Mouse (Mus musculus): ENCODE measurements at regions not wholly inside any gene's neighbourhood (a gene's known extent, or its start where the extent isn't known, plus 50 kb on each side); places are given as distances from the start of the nearest gene placed in this dataset.

DNA sequence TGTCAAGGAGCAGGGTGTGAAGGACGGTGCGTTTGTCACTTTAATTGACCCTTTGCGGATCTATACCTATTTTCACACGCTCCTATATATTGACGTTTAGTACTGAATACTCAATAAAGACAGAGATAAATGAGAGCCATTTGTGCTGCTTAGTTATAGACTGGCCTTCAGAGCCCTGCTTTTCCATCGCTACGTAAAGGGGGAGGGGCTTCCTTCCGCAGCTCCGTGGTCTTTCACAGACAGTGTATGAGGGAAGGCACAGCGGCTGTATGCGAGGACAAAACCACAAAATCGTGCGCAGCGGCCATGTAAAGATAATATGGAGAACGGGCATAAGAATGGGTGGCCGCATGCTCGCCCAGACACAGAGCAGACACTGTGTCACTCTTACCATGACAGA lies 58.4 kb upstream of the Pced1b start:
- no peak for DNase-seq (ENCODE audit: low read depth, low spot score)

DNA sequence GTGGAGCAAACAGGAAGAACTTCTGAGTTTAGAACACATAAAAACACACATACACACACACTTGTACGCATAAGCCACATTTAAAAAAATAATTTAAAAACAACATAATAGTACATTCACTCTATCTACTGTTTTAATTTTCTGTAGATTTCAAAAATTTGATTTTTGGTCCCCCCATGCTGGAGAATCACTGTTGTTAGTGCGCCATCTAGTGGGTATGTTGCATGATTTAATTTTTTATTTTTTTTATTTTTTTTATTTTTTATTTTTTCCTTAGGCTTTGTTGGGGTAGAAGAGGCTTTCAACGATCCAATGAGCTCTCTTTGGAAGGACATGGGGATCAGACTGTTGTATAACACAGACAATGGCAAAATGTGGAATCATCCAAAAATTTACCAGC lies 59.1 kb upstream of the Pced1b start:
- no peak for DNase-seq (ENCODE audit: low read depth, low spot score)

DNA sequence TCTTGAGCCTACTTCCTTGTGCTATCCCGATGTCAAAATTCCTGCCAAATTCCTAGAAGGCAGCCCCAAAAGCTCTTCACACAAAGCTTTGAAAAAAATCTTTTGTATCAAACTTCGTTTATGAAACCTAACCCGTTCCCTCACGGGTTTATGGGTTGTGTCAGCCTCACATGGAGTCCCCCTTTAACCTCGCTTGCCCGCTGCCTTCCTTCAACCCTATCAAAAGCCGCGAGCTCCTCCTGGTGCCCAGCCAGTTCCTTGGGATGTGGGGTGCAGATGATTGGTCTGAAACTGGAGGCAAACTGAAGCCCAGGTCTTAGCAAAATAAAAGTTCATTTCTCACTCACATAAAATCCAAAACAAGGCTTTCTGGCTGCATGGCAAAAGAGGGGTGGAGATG lies 60.9 kb upstream of the Pced1b start:
- no peak for DNase-seq (ENCODE audit: low read depth, low spot score)

DNA sequence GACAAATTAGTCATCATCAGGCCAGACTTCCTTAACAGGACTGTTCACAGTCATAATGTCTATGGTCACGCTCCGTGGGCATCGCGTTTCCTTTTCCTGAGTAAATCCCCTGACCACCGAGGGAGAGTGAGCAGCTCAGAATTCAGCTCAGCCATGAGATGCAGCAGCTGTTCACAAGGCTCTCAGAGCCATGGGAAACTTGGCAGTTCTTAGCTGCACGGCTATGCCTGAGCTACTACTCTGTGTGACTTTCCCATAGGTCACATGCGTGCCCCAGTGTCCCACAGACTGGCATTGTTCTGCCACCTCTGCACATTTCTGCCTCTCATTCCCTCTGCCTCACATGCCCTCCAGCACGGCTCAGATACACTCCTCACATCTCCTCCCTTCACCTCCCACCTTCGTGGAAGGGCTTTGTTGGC lies 64.3 kb upstream of the Pced1b start:
- DNase-seq (ENCODE audit: low read depth, low spot score): no peak

DNA sequence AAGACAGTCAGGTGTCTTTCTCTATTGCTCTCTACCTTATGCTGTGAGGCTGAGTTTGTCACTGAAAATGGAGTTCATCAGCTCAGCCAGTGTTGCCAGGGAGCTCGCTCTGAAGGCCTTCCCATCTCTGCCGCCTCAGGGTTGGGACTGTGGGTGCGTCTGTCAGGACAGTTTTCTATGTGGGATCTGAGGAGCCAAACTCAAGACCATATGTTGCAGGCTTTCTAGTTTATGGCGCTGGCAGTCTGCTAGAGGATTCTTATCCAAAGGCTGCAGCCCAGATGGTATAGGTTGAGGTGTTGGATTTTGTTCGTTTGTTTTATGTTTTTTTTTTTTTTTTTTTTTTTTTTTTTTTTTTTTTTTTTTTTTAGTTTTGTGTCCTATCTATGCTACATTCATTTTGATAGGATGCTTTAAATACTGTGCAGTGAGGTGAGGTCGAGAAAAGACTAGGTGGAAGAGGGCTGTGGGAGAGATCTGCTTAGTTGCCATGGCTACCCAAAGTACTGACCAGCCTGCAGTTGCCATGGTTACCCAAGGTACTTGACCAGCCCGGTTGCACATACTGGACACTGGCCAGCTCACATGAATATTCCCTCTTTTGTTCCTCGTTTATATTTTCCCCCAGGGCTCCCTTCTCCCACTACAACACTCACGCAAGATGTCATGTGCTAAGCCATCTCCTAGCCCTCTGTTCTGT lies 65.8 kb upstream of the Pced1b start:
- no peak for DNase-seq (ENCODE audit: low read depth, low spot score)

DNA sequence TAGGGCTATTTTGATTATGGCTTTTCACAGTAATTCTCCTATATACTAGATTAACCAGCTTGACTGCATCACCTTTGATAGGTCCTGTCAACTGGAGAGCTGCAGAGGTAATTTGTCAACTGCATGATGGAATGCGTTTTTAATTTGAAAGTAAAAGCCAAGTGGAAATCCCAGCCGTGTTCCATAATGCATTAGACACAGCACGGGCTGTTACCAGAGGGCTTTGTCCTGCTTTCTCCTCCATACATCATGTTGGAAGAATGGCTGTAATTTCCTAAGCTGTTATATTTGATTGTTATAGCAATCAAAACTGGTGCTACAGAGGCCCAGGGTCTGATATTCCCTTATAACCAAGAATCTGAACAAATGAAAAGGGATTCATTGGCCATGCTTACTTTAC lies 68.6 kb upstream of the Pced1b start:
- no peak for DNase-seq (ENCODE audit: low read depth, low spot score)

DNA sequence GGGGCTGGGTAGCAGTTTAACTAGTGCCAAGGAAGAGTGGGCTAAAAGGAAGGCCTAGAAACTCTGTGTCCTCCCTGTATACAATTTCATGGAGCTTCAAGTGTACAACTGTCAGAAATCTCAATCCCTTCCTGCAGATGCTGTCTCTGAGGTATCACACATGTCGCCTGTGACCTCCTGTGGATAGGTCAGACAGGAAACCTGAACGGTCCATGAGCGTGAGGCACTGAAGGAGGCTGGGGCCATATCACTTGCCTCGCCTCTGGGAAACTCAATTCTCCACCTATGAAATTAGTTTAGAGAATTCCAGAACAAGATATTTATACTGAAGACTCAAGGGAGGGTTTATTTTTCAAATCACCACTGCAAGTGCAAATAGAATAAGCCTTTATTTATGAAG lies 69.1 kb upstream of the Pced1b start:
- DNase-seq (ENCODE audit: low read depth, low spot score): no peak

DNA sequence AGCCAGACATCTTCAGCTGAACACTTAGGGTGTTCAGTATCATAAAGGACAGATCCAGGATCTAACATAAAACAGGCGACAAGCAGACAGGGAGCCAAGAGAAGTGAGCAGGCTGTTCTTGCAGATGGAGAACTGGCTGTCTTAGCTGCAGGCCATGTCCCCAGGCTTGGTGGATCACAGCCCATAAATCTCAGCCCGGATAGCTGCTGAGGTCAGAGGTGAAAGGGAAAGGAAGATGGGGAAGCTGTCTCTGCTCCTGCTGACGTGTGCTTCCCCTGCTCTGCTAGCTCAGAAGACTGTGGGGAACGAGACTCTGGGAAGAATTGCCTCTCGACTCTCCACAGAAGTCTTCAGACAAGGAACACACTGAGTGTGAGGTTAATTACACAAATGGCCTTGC lies 71.9 kb upstream of the Pced1b start:
- DNase-seq (ENCODE audit: low read depth, low spot score): no peak

DNA sequence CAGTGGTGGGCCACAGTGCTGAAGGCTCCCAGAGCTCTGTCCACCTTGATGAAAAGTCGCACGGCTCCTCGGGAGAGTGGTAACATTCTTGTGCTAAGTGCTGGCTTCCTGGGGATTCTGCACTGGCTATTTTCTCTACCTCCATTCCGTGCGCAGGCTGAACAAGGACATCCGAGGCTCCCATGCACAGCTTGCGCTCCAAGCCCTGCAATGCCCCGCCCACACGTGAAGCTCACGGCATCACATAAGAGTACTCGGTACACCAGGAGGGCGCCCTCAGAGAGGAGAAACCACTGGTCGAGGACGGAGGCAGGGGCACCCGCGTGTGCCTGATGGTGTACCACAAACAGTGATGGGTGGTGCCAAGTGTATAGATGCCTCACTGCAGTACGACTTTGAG lies 73.7 kb upstream of the Pced1b start:
- no peak for DNase-seq (ENCODE audit: low read depth, low spot score)

DNA sequence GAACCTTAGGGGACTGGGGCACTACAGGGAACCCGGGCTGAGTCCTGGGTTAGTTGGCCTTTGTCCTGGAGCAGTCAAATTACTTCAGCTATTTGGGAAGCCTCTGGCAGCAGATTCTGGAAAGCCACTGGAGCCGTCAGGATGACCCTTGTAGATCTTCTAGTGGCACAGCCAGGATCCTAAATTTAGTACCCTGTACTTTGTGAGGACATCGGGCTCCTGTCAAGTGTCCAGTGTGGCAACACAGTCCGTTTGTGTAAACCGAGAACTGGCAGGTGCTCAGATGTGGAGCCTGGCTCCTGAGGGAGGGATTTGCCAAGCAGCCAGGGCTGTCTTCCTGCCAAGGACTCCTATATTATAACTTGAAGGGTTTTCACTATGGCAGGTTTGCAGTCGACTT lies 76.8 kb upstream of the Pced1b start:
- no peak for DNase-seq (ENCODE audit: low read depth, low spot score)

DNA sequence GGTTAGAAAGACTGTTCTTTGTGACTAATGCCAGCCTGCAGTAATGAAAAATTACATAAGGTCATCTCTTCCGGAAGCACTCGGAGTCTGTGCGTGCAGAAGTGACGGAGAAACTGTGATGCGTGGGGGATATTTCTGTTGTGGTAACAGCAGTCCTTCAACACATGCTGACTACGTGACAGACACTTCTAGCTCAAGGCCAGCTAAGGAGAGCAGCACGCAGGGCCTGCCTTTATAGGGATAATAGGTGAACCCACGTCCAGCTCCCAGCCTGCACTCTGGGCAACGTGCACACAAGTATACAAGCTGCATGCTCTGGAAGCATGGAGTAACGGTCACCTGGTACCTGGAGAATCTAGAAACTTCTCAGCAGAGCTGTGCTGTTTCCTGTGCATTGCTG lies 77.5 kb upstream of the Pced1b start:
- no peak for DNase-seq (ENCODE audit: low read depth, low spot score)

DNA sequence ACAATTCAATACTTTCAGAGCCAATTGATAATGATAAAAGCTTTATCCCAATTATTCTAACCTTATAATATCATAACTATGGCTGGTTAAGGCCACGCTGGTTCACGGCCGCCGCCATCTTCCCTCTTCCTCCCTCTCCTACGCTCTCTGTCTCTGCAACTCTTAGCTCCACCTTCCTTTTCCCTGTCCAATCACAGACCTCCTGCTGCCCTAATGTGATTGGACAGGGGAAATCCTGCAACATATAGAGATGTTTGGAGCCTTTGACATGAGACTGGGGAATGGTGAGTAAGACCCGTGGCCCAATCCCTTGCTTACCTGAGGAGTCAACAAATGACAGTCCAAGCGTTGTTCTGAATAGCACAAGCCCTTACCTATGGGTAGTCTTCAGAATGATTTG lies 79.8 kb upstream of the Pced1b start:
- DNase-seq (ENCODE audit: low read depth, low spot score): no peak

DNA sequence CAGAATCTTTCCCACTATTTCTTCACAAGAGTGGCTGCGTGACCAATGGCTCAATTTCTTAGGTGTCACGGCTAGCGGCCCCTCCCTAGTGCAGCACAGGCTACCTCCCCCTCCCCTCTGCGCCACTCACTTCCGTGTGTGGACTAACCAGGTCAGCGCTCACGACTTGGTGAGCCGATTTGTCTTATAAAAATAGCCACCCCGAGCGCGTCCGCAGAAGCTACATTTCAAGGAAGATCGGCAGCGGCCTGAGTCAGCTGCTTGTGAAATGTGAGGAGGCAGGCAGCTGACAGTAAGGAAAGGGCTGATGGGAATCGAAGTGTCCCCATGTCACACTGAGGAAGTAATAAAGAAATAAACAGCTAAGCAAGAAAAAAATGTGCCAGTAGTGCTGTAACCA lies 82.3 kb upstream of the Pced1b start:
- DNase-seq (ENCODE audit: low read depth, low spot score): no peak

DNA sequence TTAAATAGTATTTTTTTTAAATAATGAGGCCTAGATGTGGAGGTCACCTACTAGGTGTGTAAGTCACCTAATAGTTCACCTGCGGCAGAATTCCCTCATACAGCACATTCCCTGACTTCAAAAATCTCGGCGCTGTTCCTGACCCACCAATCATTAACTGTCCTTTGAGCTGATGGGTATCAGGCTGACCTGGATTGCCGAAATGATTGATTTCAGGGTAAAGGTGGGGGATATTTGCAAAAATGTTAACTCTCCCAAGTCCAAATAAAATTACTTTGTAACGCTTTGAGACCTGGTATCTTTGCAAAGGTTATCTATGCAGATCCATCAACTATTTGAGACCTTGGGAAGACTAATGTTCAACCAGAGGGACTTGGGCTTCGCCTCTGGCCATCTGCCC lies 82.9 kb upstream of the Pced1b start:
- DNase-seq (ENCODE audit: low read depth, low spot score): no peak

DNA sequence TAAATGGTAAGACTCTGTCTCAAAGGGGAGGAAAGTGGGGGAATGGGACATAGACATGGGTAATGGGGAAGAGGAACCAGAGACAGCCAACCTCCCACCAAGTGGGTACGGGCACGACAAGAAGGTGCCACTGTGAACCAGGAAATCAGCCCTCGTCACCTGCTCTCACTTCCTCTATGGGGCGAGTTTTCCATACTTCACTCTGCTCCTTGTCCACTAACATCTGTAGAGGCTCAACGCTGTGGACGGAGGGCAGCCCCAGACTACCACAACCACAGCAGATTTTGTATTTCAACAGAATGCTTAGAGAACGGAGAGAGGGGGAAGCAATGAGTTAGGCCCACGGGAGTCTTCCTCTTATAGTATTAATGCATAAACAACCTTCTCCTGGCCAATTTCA lies 83.8 kb upstream of the Pced1b start:
- no peak for DNase-seq (ENCODE audit: low read depth, low spot score)

DNA sequence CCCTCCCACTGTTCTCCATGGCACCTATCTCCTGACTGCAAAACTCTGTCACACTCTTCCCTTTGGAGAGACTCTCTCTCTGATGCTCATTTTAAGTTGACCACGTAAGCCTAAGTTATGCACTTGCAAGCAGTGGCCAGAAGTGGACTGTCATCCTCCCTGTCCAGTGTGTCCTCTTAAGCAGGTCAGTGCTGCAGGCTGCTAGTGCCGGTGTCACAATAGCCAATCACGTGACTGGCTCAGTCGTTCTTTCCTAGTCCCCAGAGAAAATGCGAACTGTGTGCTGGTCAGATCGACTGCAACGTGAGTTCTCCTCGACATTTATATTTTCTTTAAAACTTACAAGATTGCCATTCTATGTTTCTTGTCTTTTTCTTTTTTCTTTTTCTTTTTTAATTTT lies 84.6 kb upstream of the Pced1b start:
- DNase-seq (ENCODE audit: low read depth, low spot score): no peak

DNA sequence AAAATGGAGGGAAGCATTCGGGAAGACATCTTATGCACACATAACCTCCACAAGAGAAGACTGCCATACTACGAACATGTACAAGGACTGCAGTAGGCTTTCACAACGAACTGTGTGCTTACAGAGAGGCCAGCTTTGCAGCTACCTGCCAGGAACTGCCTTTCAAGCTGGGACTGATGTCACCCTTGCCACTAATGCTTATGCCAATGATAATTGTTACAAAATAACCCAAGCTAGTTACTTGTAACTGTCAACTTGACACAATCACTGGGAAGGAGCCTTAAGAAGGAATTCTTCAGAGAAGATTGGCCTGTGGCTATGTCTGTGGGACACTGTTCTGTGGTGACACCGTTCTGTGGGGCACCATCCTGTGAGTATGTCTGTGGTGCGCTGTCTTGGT lies 85.4 kb upstream of the Pced1b start:
- DNase-seq (ENCODE audit: low read depth, low spot score): no peak

DNA sequence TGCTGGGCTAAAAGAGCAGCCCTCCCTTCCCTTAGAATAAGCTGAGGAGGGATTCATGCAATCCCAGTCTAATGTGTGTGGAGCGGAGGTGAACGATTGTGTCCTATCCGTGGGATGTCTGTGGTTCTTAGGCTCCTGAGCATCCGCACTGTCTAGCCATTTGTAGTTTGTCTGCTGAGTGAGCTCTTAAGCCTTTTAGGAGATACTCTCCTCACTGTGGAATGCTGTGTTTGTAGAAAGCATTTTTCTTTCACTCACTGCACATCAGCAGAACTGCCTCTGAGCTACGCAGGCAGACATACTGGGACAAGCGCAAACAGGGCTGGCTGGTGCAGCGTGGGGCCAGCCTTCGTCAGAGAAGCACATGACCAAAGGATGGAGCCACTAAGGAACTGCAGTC lies 94.6 kb upstream of the Pced1b start:
- DNase-seq (ENCODE audit: low read depth, low spot score): no peak

DNA sequence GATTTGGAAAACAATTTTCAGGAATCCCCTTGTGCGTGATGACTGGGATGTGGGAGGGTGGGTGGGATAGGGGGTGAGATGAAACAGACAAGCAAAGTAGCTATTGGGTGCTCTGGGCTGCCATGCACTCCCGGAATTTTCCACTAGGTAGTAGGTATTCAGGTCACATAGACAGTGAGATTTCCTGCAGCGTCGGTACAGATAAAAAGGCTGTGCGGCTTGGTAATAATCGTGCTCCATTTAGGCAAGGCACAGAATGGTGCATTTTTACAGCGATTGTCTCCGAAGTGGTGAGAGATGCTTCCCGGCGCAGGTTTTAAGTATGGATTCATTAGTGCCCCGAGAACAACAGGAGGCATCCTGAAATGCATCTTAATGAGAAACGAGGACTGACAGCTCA lies 95.1 kb upstream of the Pced1b start:
- no peak for DNase-seq (ENCODE audit: low read depth, low spot score)

DNA sequence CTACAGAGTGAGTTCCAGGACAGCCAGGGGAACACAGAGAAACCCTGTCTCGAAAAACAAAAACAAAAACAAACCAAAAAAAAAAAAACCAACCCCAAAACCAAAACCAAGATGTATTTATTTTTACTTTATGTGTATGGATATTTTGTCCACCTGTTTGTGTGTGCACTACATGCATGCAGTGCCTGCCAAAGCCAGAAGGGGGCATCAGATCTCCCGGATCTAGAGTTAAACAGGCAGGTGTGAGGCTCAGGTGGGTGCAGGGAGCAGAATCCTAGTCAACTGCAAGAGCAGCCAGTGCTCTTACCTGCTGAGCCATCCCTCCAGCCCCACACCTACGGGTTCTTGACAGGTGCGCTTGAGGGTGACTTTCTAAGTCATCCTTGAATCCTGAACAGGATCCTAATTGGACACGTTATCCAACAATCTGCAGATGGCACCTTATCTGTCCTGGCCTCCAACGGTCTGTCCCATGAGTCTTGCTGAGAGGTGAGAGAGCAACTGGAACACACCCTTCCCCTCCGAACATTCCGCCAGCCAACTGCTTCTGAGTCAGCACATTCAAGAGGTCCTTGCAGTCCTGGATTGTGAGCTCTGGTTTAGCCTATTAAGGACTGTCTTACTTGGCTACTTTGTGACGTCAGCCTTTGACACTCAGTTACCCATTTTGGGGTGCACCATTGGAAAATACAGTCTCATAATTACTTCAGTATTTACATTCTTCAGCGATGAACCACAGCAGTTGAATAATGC lies 95.4 kb upstream of the Slc38a4 start:
- DNase-seq (ENCODE audit: low read depth, low spot score): no peak

DNA sequence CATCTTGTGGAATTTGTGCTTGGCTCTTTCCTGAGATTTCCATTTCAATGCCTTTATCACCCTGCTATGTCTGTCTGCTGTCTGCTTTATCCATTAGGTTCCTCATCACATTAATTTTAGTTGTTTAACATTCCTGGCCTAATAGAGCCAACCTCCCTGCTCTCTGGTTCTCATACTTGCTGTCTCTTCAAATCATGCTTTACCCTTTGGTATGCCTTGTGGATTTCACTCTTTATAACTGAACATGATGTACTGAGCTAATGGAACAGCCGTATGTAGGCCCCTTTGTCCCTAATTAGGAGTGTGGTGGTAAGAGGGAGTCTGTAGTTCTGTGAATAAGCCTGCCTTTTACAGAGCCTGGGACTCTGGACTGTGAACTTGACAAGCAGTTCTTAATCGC lies 86.2 kb upstream of the Slc38a4 start:
- DNase-seq (ENCODE audit: low read depth, low spot score): no peak

DNA sequence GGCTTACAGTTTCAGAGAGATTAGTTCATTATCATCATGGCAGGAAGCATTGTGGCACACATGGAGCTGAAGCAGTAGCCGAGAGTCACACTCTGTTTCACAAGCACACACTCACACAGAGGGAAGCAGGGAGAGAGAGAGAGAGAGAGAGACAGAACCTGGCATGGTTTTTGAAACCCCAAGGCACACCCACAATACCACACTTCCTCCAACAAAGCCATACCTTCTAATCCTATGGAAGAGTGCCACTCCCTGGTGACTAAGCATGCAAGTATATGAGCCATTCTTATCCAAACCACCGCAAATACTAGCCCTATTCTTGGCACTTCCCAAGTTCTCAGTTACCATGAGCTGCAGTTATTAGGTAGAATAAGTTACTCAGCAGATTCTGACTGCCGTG lies 82.5 kb upstream of the Slc38a4 start:
- no peak for DNase-seq (ENCODE audit: low read depth, low spot score)

DNA sequence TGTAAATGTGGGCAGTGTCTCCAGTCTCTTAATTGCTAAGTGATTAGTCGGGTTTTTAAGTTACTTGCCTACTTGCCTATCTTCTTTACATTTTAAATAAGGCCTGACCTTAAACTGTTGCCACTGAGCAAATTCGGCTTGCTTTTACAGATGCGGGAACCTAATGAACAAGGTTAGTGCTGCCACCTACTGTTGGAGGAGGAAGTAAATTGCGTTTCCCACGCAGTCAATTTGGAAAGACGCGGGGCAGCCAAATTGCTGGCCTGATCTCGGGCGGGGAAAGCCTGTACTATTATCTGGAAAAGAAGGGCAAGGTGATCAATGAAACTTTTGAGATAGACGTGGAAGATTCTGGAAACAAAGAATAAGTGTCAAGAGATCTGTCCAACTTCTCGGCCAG lies 79.5 kb upstream of the Slc38a4 start:
- peak; percentile 48 for DNase-seq (ENCODE audit: low read depth, low spot score)

DNA sequence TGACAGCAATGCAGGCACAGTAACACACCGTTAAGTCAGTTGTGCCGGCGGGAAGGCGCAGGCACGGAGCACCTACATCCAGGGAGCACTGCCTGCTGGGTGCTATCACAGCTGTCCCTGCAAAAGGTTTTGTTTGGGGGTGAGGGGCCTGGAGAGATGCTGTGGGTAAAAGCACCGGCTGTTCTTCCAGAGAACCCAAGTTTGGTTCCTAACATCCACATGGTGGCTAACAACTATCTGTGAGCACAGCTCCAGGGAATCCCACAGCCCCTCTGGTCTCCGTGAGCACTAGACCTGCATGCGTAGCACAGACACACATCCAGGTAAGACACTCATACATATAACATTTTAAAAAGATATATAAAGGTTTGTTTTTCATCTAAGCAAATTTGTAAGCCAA lies 72.0 kb upstream of the Slc38a4 start:
- no peak for DNase-seq (ENCODE audit: low read depth, low spot score)
